Comparison of ENCODE assay signal across 9 mouse cellular contexts in the genomic region with DNA sequence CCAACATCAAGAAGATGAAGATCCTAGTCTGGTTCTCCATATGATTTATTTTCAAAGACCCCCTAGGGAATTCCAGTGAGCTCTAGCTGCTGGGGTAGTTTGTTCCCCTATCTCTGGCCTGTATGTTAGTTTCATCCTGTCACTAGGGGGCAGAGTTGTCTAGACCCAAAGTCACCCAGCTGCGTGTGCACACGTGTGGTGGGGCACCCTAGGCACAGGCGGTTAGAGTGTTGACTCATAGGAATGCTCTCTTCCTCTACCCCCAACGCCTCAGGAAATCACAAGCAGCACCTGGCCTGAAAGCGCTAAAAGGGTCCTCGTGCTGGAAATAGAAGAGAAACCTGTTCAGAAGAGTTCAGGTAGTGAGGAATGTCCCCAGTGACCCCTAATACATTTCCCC. TPM values are rescaled to one million over a fixed set of nuclear protein-coding genes. Genes with fewer than 3 reads are reported as not detected.
DNase-seq lines count a peak whose midpoint lies in the region; ATAC-seq and TF ChIP-seq lines count a peak whose summit lies in the region.
"Had no signal": no experiment of that assay in that cellular context is flagged by ENCODE, and none has a peak within 500 bp of the region (broad histone marks: within the 10 kb centered on the region; RNA-seq: fewer than 3 reads in every experiment).

No protein-coding gene starts in this region.

- no peak overlapping the region for H3K9ac ChIP-seq in liver, embryonic 13.5 days
- no peak overlapping the region for H3K9ac ChIP-seq in midbrain, embryonic 15.5 days
- H3K9ac ChIP-seq: embryonic facial prominence, embryonic 12.5 days had no signal

- H3K27me3 ChIP-seq in E14TG2a.4 (ENCODE audit: insufficient read depth, low read length), result 0 out of 2 replicates have a peak, but pooled peaks cover 1% of the 10 kb centered on the region
- H3K27me3 ChIP-seq in liver, embryonic 13.5 days, result no peaks in the 10 kb centered on the region; the same call in 1 of the 2 replicates
- H3K27me3 ChIP-seq in splenic B cell, adult 2 months (ENCODE audit: control insufficient read depth, insufficient read depth, low read length, poor library complexity, severe bottlenecking), result no peaks in the 10 kb centered on the region
- no peaks in the 10 kb centered on the region for H3K27me3 ChIP-seq in midbrain, embryonic 15.5 days (replicated peaks)
- H3K27me3 ChIP-seq: embryonic facial prominence, embryonic 12.5 days had no signal

- H3K4me2 ChIP-seq in liver, embryonic 13.5 days, result no peak overlapping the region
- H3K4me2 ChIP-seq in midbrain, embryonic 15.5 days, result no peak overlapping the region
- H3K4me2 ChIP-seq: embryonic facial prominence, embryonic 12.5 days had no signal

- no peaks in the 10 kb centered on the region for H3K36me3 ChIP-seq in E14TG2a.4 (ENCODE audit: insufficient read depth, low read length)
- no peaks in the 10 kb centered on the region for H3K36me3 ChIP-seq in liver, embryonic 13.5 days
- no peaks in the 10 kb centered on the region for H3K36me3 ChIP-seq in splenic B cell, adult 2 months (ENCODE audit: control insufficient read depth, insufficient read depth, low read length, poor library complexity, severe bottlenecking)
- H3K36me3 ChIP-seq in midbrain, embryonic 15.5 days (replicated peaks), result no peaks in the 10 kb centered on the region
- H3K36me3 ChIP-seq: embryonic facial prominence, embryonic 12.5 days had no signal

- H3K4me3 ChIP-seq in E14TG2a.4 (replicated peaks; ENCODE audit: low read length), result no peak overlapping the region
- H3K4me3 ChIP-seq in cortical plate, adult 2 months (ENCODE audit: insufficient read depth, low read length), result no peak overlapping the region
- H3K4me3 ChIP-seq in liver, embryonic 13.5 days (replicated peaks), result no peak overlapping the region
- H3K4me3 ChIP-seq in midbrain, embryonic 15.5 days, result no peak overlapping the region
- H3K4me3 ChIP-seq: embryonic facial prominence, embryonic 12.5 days had no signal

- H3K4me1 ChIP-seq in E14TG2a.4 (replicated peaks; ENCODE audit: low read depth, low read length), result peaks cover 34% of the 10 kb centered on the region
- no peaks in the 10 kb centered on the region for H3K4me1 ChIP-seq in cortical plate, adult 2 months (ENCODE audit: control insufficient read depth, insufficient read depth, low read length)
- H3K4me1 ChIP-seq in liver, embryonic 13.5 days (replicated peaks), result 0 out of 2 replicates have a peak, but pooled peaks cover 3% of the 10 kb centered on the region
- H3K4me1 ChIP-seq in midbrain, embryonic 15.5 days, result no peaks in the 10 kb centered on the region
- H3K4me1 ChIP-seq: embryonic facial prominence, embryonic 12.5 days had no signal

- WGBS in liver, embryonic 13.5 days (ENCODE audit: insufficient replicate concordance), result 12% methylated on average over 6 of the region's 6 CpGs
- WGBS in midbrain, embryonic 15.5 days, result 23% methylated on average over 6 of the region's 6 CpGs

- peak; percentile 1 to 37 for DNase-seq in heart, postnatal 14 days
- no peak for DNase-seq in heart, postnatal 36 days
- no peak for DNase-seq in liver, embryonic 13.5 days
- DNase-seq in splenic B cell, adult 2 months (ENCODE audit: low read depth, low spot score), result peak; percentile 74
- no peak for DNase-seq in right cerebral cortex, postnatal 14 days

- TF ChIP-seq POLR2A in cortical plate, adult 2 months (IDR thresholded peaks at IDR 0.05; ENCODE audit: extremely low read depth, insufficient read depth, low read length), result no peak

- H3K9me3 ChIP-seq in E14TG2a.4 (ENCODE audit: low read length), result no peaks in the 10 kb centered on the region
- H3K9me3 ChIP-seq in liver, embryonic 13.5 days (replicated peaks), result no peaks in the 10 kb centered on the region
- H3K9me3 ChIP-seq in midbrain, embryonic 15.5 days, result no peaks in the 10 kb centered on the region
- H3K9me3 ChIP-seq: embryonic facial prominence, embryonic 12.5 days had no signal

- TF ChIP-seq CTCF in E14TG2a.4 (conservative IDR thresholded peaks at IDR 0.05; ENCODE audit: low read length), result peak; percentile 22
- TF ChIP-seq CTCF in cortical plate, adult 2 months (IDR thresholded peaks at IDR 0.05; ENCODE audit: extremely low read depth, insufficient read depth, low read length), result peak; percentile 37

- intact Hi-C loops in heart, postnatal 14 days (cut with DNase I), result loop anchor here (5.0 kb wide), 1 partner anchor 64 kb away; no protein-coding TSS in a partner anchor
- intact Hi-C loops in heart, postnatal 36 days (cut with DNase I), result loop anchor here (2.0 kb wide), 1 partner anchor 62 kb away; no protein-coding TSS in a partner anchor

- peak; percentile 66 for ATAC-seq in liver, embryonic 13.5 days (ENCODE audit: low read depth)
- no peak for ATAC-seq in midbrain, embryonic 15.5 days (replicated peaks)

- H3K27ac ChIP-seq in cortical plate, adult 2 months (ENCODE audit: insufficient read depth, low read length), result no peak overlapping the region
- no peak overlapping the region for H3K27ac ChIP-seq in liver, embryonic 13.5 days
- H3K27ac ChIP-seq in midbrain, embryonic 15.5 days, result no peak overlapping the region
- H3K27ac ChIP-seq: embryonic facial prominence, embryonic 12.5 days had no signal

RNA-seq across cellular contexts. Expression of a gene that starts 46.0 kb away (rescaled TPM):
- total RNA-seq in heart, postnatal 14 days (2021), result not detected
- total RNA-seq in heart, postnatal 36 days (2021), result not detected
- polyA plus RNA-seq in cortical plate, adult 2 months (2012; rRNA removed), result 0.81 and 1.2 TPM in 2 replicates
- polyA plus RNA-seq in liver, embryonic 13.5 days (2015; fragmentation: Nextera tagmentation; extraction: Ambion mirVana), result 36.2 and 36.4 TPM in 2 replicates
- polyA plus RNA-seq in midbrain, embryonic 15.5 days (2015; fragmentation: Nextera tagmentation; extraction: Ambion mirVana), result 0.43 and 0.46 TPM in 2 replicates

Comparison
In these comparisons a context has a peak if more than half of its experiments do, and no peak if none do; other contexts are left out.
1. DNase-seq: peak in heart, postnatal 14 days (2 of 2) and splenic B cell, adult 2 months (single experiment); none in heart, postnatal 36 days (0 of 2), liver, embryonic 13.5 days (single experiment) and right cerebral cortex, postnatal 14 days (single experiment).
2. RNA of a gene that starts 46.0 kb away (polyA plus RNA-seq): 36.2 to 36.4 TPM in liver, embryonic 13.5 days; 0.81 to 1.2 TPM in cortical plate, adult 2 months and 0.43 to 0.46 TPM in midbrain, embryonic 15.5 days; every median in the first group is over 10 times any median in the second.